Mouse (Mus musculus) layer of hippocampus, postnatal 36 days (tissue): Measurements from ENCODE around the gene Arl15. TPM values are rescaled to one million over a fixed set of nuclear protein-coding genes. Genes with fewer than 3 reads are reported as not detected.

Experiments
- DNase-seq, 2 experiments: peaks; one replicate each; pipeline ENCODE4 v3.0.0; 2022
- total RNA-seq, 2 experiments: library from RNA; stranded (reverse); gene quantifications; 2 replicates each; pipeline ENCODE4 v1.2.3; 2021

Gene Arl15
- total RNA-seq, 2 experiments from 2014 or later = 61.5 to 69.2 TPM

GRCm38 (mm10) chr13:113845229-113845628 is 50.9 kb downstream of the Arl15 start:
- DNase-seq = no peak

- DNase-seq = no peak
Observed at GRCm38 (mm10) chr13:113846413-113846812, 52.1 kb downstream of the Arl15 start.

GRCm38 (mm10) chr13:113850431-113851034 is 56.2 kb downstream of the Arl15 start:
- no peak for DNase-seq

GRCm38 (mm10) chr13:113851602-113852375 is 57.5 kb downstream of the Arl15 start:
- no peak for DNase-seq

GRCm38 (mm10) chr13:113852376-113852666 is 58.0 kb downstream of the Arl15 start:
- no peak for DNase-seq

- DNase-seq = no peak
Observed at GRCm38 (mm10) chr13:113854146-113854545, 59.8 kb downstream of the Arl15 start.

GRCm38 (mm10) chr13:113854551-113855312 is 60.4 kb downstream of the Arl15 start:
- DNase-seq = no peak

- DNase-seq = no peak
Observed at GRCm38 (mm10) chr13:113856946-113857345, 62.6 kb downstream of the Arl15 start.

- DNase-seq = no peak
Observed at GRCm38 (mm10) chr13:113858667-113859391, 64.5 kb downstream of the Arl15 start.

GRCm38 (mm10) chr13:113859392-113859776 is 65.1 kb downstream of the Arl15 start:
- no peak for DNase-seq

- DNase-seq = no peak
Observed at GRCm38 (mm10) chr13:113860816-113861215, 66.5 kb downstream of the Arl15 start.

- DNase-seq = no peak
Observed at GRCm38 (mm10) chr13:113861231-113861630, 66.9 kb downstream of the Arl15 start.

- no peak for DNase-seq
Observed at GRCm38 (mm10) chr13:113862951-113863350, 68.6 kb downstream of the Arl15 start.

GRCm38 (mm10) chr13:113863688-113864087 is 69.4 kb downstream of the Arl15 start:
- DNase-seq = no peak

GRCm38 (mm10) chr13:113864278-113864677 is 70.0 kb downstream of the Arl15 start:
- no peak for DNase-seq

GRCm38 (mm10) chr13:113864893-113865292 is 70.6 kb downstream of the Arl15 start:
- DNase-seq = peak; percentile 49 to 56

GRCm38 (mm10) chr13:113865378-113865777 is 71.1 kb downstream of the Arl15 start:
- DNase-seq = no peak

- DNase-seq = peak; percentile 29 to 42
Observed at GRCm38 (mm10) chr13:113865806-113866205, 71.5 kb downstream of the Arl15 start.

- DNase-seq = no peak
Observed at GRCm38 (mm10) chr13:113867736-113868135, 73.4 kb downstream of the Arl15 start.

- DNase-seq = peak in 1 of 2 experiments; percentile 46
Observed at GRCm38 (mm10) chr13:113869212-113870205, 75.2 kb downstream of the Arl15 start.

- DNase-seq = no peak
Observed at GRCm38 (mm10) chr13:113870403-113870802, 76.1 kb downstream of the Arl15 start.

GRCm38 (mm10) chr13:113871853-113872252 is 77.5 kb downstream of the Arl15 start:
- no peak for DNase-seq
